Comparison of ENCODE assay signal across 27 mouse cellular contexts in genomic region chr10:52252240-52252639, GRCm38 (mm10). TPM values are rescaled to one million over a fixed set of nuclear protein-coding genes. Genes with fewer than 3 reads are reported as not detected.
DNase-seq lines count a peak whose midpoint lies in the region; ATAC-seq lines count a peak whose summit lies in the region.
"Had no signal": no experiment of that assay in that cellular context is flagged by ENCODE, and none has a peak within 500 bp of the region (broad histone marks: within the 10 kb centered on the region; RNA-seq: fewer than 3 reads in every experiment).

No protein-coding gene starts in this region.

- no peaks in the 10 kb centered on the region for H3K4me1 ChIP-seq in heart, embryonic 10.5 days
- H3K4me1 ChIP-seq in heart, embryonic 11.5 days (ENCODE audit: control insufficient read depth, insufficient read depth, low read length): no peaks in the 10 kb centered on the region
- H3K4me1 ChIP-seq: forebrain, embryonic 10.5 days; heart, embryonic 12.5 days; heart, embryonic 15.5 days; hindbrain, embryonic 10.5 days; hindbrain, embryonic 13.5 days had no signal

- no peak overlapping the region for H3K9ac ChIP-seq in heart, embryonic 11.5 days (ENCODE audit: low read depth, low read length)
- H3K9ac ChIP-seq: forebrain, embryonic 13.5 days; heart, embryonic 12.5 days; heart, embryonic 15.5 days; hindbrain, embryonic 13.5 days had no signal

- H3K4me2 ChIP-seq in heart, embryonic 11.5 days: no peak overlapping the region
- H3K4me2 ChIP-seq: forebrain, embryonic 13.5 days; heart, embryonic 12.5 days; heart, embryonic 15.5 days; hindbrain, embryonic 13.5 days had no signal

- no peaks in the 10 kb centered on the region for H3K36me3 ChIP-seq in heart, embryonic 10.5 days
- H3K36me3 ChIP-seq in heart, embryonic 11.5 days (ENCODE audit: control insufficient read depth, insufficient read depth, low read length): no peaks in the 10 kb centered on the region
- H3K36me3 ChIP-seq: heart, embryonic 12.5 days; heart, embryonic 15.5 days; hindbrain, embryonic 10.5 days; hindbrain, embryonic 13.5 days had no signal

- H3K9me3 ChIP-seq in heart, embryonic 10.5 days: no peaks in the 10 kb centered on the region
- no peaks in the 10 kb centered on the region for H3K9me3 ChIP-seq in heart, embryonic 11.5 days (replicated peaks; ENCODE audit: control insufficient read depth, low read length)
- H3K9me3 ChIP-seq: forebrain, embryonic 10.5 days; forebrain, embryonic 13.5 days; heart, embryonic 15.5 days; hindbrain, embryonic 10.5 days; hindbrain, embryonic 13.5 days had no signal

- H3K27me3 ChIP-seq in heart, embryonic 10.5 days (ENCODE audit: insufficient read depth, poor library complexity, severe bottlenecking): no peaks in the 10 kb centered on the region
- no peaks in the 10 kb centered on the region for H3K27me3 ChIP-seq in heart, embryonic 11.5 days (ENCODE audit: control insufficient read depth, insufficient read depth, low read length)
- H3K27me3 ChIP-seq: forebrain, embryonic 13.5 days; heart, embryonic 12.5 days; heart, embryonic 15.5 days; hindbrain, embryonic 13.5 days; Patski had no signal

- H3K27ac ChIP-seq in heart, embryonic 10.5 days: no peak overlapping the region
- no peak overlapping the region for H3K27ac ChIP-seq in heart, embryonic 11.5 days (ENCODE audit: low read depth, low read length)
- H3K27ac ChIP-seq: forebrain, embryonic 10.5 days; forebrain, embryonic 13.5 days; heart, embryonic 15.5 days; hindbrain, embryonic 10.5 days; hindbrain, embryonic 13.5 days had no signal

- no peak for ATAC-seq in heart, embryonic 11.5 days (replicated peaks; ENCODE audit: insufficient number of reproducible peaks, low FRiP score, low TSS enrichment)
- ATAC-seq: CD4-positive, CD25-positive, alpha-beta regulatory T cell, adult 4 months; forebrain, embryonic 13.5 days; forebrain, embryonic 16.5 days; hindbrain, embryonic 16.5 days; intestine, embryonic 16.5 days; Patski had no signal

- no peak overlapping the region for H3K4me3 ChIP-seq in heart, embryonic 10.5 days
- no peak overlapping the region for H3K4me3 ChIP-seq in heart, embryonic 11.5 days (ENCODE audit: low read depth, low read length)
- H3K4me3 ChIP-seq: forebrain, embryonic 10.5 days; forebrain, embryonic 13.5 days; heart, embryonic 12.5 days; heart, embryonic 15.5 days; hindbrain, embryonic 10.5 days; hindbrain, embryonic 13.5 days had no signal

- 88% methylated on average over 1 of the region's 1 CpGs for WGBS in heart, embryonic 10.5 days
- WGBS in heart, embryonic 11.5 days (ENCODE audit: insufficient replicate concordance): 85% methylated on average over 1 of the region's 1 CpGs

- peak; percentile 93 for DNase-seq in heart, adult 11 months
- DNase-seq in heart, embryonic 10.5 days (ENCODE audit: low spot score): no peak
- peak; percentile 35 for DNase-seq in heart, adult 8-10 months (ENCODE audit: low spot score)
- DNase-seq in skeletal muscle tissue, adult 2 months (ENCODE audit: low read depth, low spot score): peak; percentile 28
- DNase-seq in Muller cell, postnatal 12 days (ENCODE audit: inconsistent ontology term): no peak
- DNase-seq: adrenal gland, postnatal 10 days; adrenal gland, postnatal 36 days; cerebellum, adult 18-20 months; cerebellum, adult 9-10 months; cerebellum, postnatal 14 days; kidney, adult 18-20 months; kidney, adult 9 months had no signal

RNA-seq across cellular contexts. Expression of gene Dcbld1, which starts 18.8 kb away (rescaled TPM):
- polyA plus RNA-seq in heart, embryonic 10.5 days (2016; fragmentation: Nextera tagmentation; extraction: Ambion mirVana): 9.9 and 17.0 TPM in 2 replicates
- 1 to 10 TPM; 3.4 to 4.4 (median 4.0) TPM for total RNA-seq in heart, adult 8-10 months (2022)
- polyA plus RNA-seq in heart, embryonic 11.5 days (2014; fragmentation: Nextera tagmentation; extraction: Ambion mirVana): 6.8 and 9.5 TPM in 2 replicates
- polyA plus RNA-seq: CD4-positive, CD25-positive, alpha-beta regulatory T cell, adult 4 months had no signal

RNA-seq across cellular contexts. Expression of gene Ros1, which starts 57.2 kb away (rescaled TPM):
- not detected in 2 replicates for polyA plus RNA-seq in heart, embryonic 10.5 days (2016; fragmentation: Nextera tagmentation; extraction: Ambion mirVana)
- total RNA-seq in heart, adult 8-10 months (2022): under 1 TPM in 1 of 4 experiments, not detected in 3; 0.03 TPM
- polyA plus RNA-seq in heart, embryonic 11.5 days (2014; fragmentation: Nextera tagmentation; extraction: Ambion mirVana): not detected in 2 replicates
- total RNA-seq: adrenal gland, adult 18-20 months had no signal
- polyA plus RNA-seq: C2C12; CD4-positive, CD25-positive, alpha-beta regulatory T cell, adult 4 months; embryonic facial prominence, embryonic 11.5 days; forebrain, embryonic 10.5 days; forebrain, embryonic 13.5 days; forebrain, embryonic 16.5 days; heart, embryonic 15.5 days; hindbrain, embryonic 10.5 days; hindbrain, embryonic 13.5 days; hindbrain, embryonic 16.5 days had no signal

Comparison
In these comparisons a context has a peak if more than half of its experiments do, and no peak if none do; other contexts are left out.
1. DNase-seq: peak in heart, adult 11 months (single experiment), heart, adult 8-10 months (single experiment) and skeletal muscle tissue, adult 2 months (single experiment); none in heart, embryonic 10.5 days (single experiment) and Muller cell, postnatal 12 days (single experiment).